Mouse (Mus musculus): ENCODE measurements around the gene Fgfr2. TPM values are rescaled to one million over a fixed set of nuclear protein-coding genes. Genes with fewer than 3 reads are reported as not detected.

The Fgfr2 gene
- total and polyA plus RNA-seq, 3 experiments: 47.1 to 245 (median 178) TPM

- no peak for DNase-seq
Observed at GRCm38 (mm10) chr7:132369784-132370183, 753.4 kb downstream of the Fgfr2 start.

- no peak for DNase-seq
Observed at GRCm38 (mm10) chr7:132368859-132369258, 754.3 kb downstream of the Fgfr2 start.

GRCm38 (mm10) chr7:132367344-132367743, 755.8 kb downstream of the Fgfr2 start:
- no peak for DNase-seq

- DNase-seq: no peak
Observed at GRCm38 (mm10) chr7:132365703-132366384, 757.3 kb downstream of the Fgfr2 start.

- no peak for DNase-seq
Observed at GRCm38 (mm10) chr7:132365111-132365510, 758.0 kb downstream of the Fgfr2 start.

- no peak for DNase-seq
Observed at GRCm38 (mm10) chr7:132364506-132364905, 758.6 kb downstream of the Fgfr2 start.

GRCm38 (mm10) chr7:132360336-132360735, 762.8 kb downstream of the Fgfr2 start:
- DNase-seq: no peak

GRCm38 (mm10) chr7:132358709-132359108, 764.4 kb downstream of the Fgfr2 start:
- peak; percentile 56 for DNase-seq

- no peak for DNase-seq
Observed at GRCm38 (mm10) chr7:132358250-132358649, 764.9 kb downstream of the Fgfr2 start.

- no peak for DNase-seq
Observed at GRCm38 (mm10) chr7:132357841-132358237, 765.3 kb downstream of the Fgfr2 start.

GRCm38 (mm10) chr7:132356881-132357840, 766.0 kb downstream of the Fgfr2 start:
- no peak for DNase-seq

GRCm38 (mm10) chr7:132356185-132356584, 767.0 kb downstream of the Fgfr2 start:
- no peak for DNase-seq

- no peak for DNase-seq
Observed at GRCm38 (mm10) chr7:132355767-132356166, 767.4 kb downstream of the Fgfr2 start.

GRCm38 (mm10) chr7:132349075-132349572, 774.0 kb downstream of the Fgfr2 start:
- DNase-seq: no peak

- peak; percentile 37 for DNase-seq
Observed at GRCm38 (mm10) chr7:132347273-132348045, 775.7 kb downstream of the Fgfr2 start.

- DNase-seq: peak; percentile 77
Observed at GRCm38 (mm10) chr7:132345526-132346070, 777.6 kb downstream of the Fgfr2 start.

GRCm38 (mm10) chr7:132344606-132345005, 778.5 kb downstream of the Fgfr2 start:
- DNase-seq: peak; percentile 56

GRCm38 (mm10) chr7:132343900-132344299, 779.2 kb downstream of the Fgfr2 start:
- no peak for DNase-seq

GRCm38 (mm10) chr7:132343146-132343545, 780.0 kb downstream of the Fgfr2 start:
- no peak for DNase-seq

GRCm38 (mm10) chr7:132339041-132339839, 783.9 kb downstream of the Fgfr2 start:
- no peak for DNase-seq

- DNase-seq: no peak
Observed at GRCm38 (mm10) chr7:132338350-132338749, 784.8 kb downstream of the Fgfr2 start.

Data from adrenal gland, adult 2 months (tissue).